Comparison of ENCODE assay signal across 10 mouse cellular contexts in genomic region chr13:44657905-44658414, GRCm38 (mm10).
DNase-seq lines count a peak whose midpoint lies in the region; ATAC-seq and TF ChIP-seq lines count a peak whose summit lies in the region.
"Had no signal": no experiment of that assay in that cellular context is flagged by ENCODE, and none has a peak within 500 bp of the region (broad histone marks: within the 10 kb centered on the region; RNA-seq: fewer than 3 reads in every experiment).

No protein-coding gene starts in this region.

- H3K27me3 ChIP-seq in kidney, embryonic 14.5 days (ENCODE audit: control insufficient read depth, insufficient read depth, low read length) = no peaks in the 10 kb centered on the region

- no peaks in the 10 kb centered on the region for H3K36me3 ChIP-seq in kidney, embryonic 14.5 days (ENCODE audit: control insufficient read depth, insufficient read depth, low read length)

- TF ChIP-seq CTCF in left cerebral cortex, adult 2 months (IDR thresholded peaks at IDR 0.05) = no peak

- no peak overlapping the region for H3K9ac ChIP-seq in kidney, embryonic 14.5 days (ENCODE audit: low read depth, low read length)

- DNase-seq in adrenal gland, adult 2 months = peak; percentile 63
- DNase-seq in adrenal gland, adult 18-20 months (ENCODE audit: low spot score in 2 of 2) = no peak
- peak; percentile 62 for DNase-seq in adrenal gland, postnatal 14 days
- DNase-seq in left cerebral cortex, adult 2 months (ENCODE audit: extremely low spot score in 1 of 2, low spot score in 2 of 2) = peak; percentile 28 to 49
- no peak for DNase-seq in lung, postnatal 14 days
- no peak for DNase-seq in yolk sac, embryonic 10.5 days (ENCODE audit: low spot score)
- no peak for DNase-seq in testis, postnatal 14 days (ENCODE audit: low spot score)
- DNase-seq: gastrocnemius, postnatal 25 days; lung, adult 18-20 months had no signal

- no peak overlapping the region for H3K27ac ChIP-seq in kidney, embryonic 14.5 days (ENCODE audit: low read depth, low read length)
- no peak overlapping the region for H3K27ac ChIP-seq in left cerebral cortex, adult 2 months

- peaks cover 14% of the 10 kb centered on the region; the same call in 1 of the 2 replicates for H3K4me1 ChIP-seq in kidney, embryonic 14.5 days (ENCODE audit: control insufficient read depth, insufficient read depth, low read length)

- no peak overlapping the region for H3K4me2 ChIP-seq in kidney, embryonic 14.5 days (replicated peaks; ENCODE audit: low read depth, low read length)

- 34% methylated on average over 10 of the region's 10 CpGs for WGBS in kidney, embryonic 14.5 days

- intact Hi-C loops in left cerebral cortex, adult 2 months (cut with DNase I) = no loop called here

- peak; percentile 83 for ATAC-seq in kidney, embryonic 14.5 days (ENCODE audit: low FRiP score, low TSS enrichment)

- H3K4me3 ChIP-seq in kidney, embryonic 14.5 days (ENCODE audit: low read length) = no peak overlapping the region
- no peak overlapping the region for H3K4me3 ChIP-seq in left cerebral cortex, adult 2 months

- H3K9me3 ChIP-seq in kidney, embryonic 14.5 days (ENCODE audit: control insufficient read depth, low read length) = no peaks in the 10 kb centered on the region

Comparison
In these comparisons a context has a peak if more than half of its experiments do, and no peak if none do; other contexts are left out.
1. DNase-seq: peak in adrenal gland, adult 2 months (single experiment), adrenal gland, postnatal 14 days (single experiment) and left cerebral cortex, adult 2 months (2 of 2); none in adrenal gland, adult 18-20 months (0 of 2), lung, postnatal 14 days (single experiment), yolk sac, embryonic 10.5 days (single experiment) and testis, postnatal 14 days (single experiment).